Mouse (Mus musculus): Measurements from ENCODE around the gene Rgs11.

DNA sequence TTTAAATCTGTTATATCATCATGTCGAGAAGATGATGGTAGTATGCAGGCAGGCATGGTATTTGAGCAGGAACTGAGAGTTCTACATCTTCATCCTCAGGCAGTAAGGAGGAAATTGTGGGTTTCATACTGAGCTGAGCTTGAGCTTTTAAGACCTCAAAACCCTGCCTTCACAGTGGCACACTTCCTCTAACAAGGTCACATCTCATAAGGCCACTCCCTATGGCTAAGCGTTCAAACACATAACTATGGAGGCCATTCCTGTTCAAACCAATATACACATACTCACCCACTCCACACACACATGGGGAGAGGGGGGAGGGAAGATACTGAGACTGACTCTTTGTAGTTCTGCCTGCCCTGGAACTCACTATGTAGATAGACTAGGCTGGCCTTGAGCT, 34.7 kb upstream of the Rgs11 start:
- no peak for TF ChIP-seq CTCF (IDR thresholded peaks at IDR 0.05; ENCODE audit: low read depth)
- TF ChIP-seq EP300 (optimal IDR thresholded peaks at IDR 0.05), result no peak
